Mouse (Mus musculus) intestine, embryonic 15.5 days (tissue): ENCODE measurements around the gene Tssk3. TPM values are rescaled to one million over a fixed set of nuclear protein-coding genes. Genes with fewer than 3 reads are reported as not detected.
"Not testable (repeated sequence)": the region's sequence is repeated elsewhere in the genome, so short reads cannot be mapped to it uniquely, and the experiment has no call there.

Experiments used
- ATAC-seq: fragments of 200-750 bp; cut with Nextera tagmentation; 2 replicates; pipeline ENCODE4 v1.8.0; 2017; ENCODE audit warnings: moderate TSS enrichment, moderate library complexity
- H3K27ac ChIP-seq: fragments of 300-500 bp; sonication (generic); 2 replicates; pipeline ENCODE4 v1.5.1; 2015; ENCODE audit warnings: mild to moderate bottlenecking, inconsistent platforms
- H3K27me3 ChIP-seq: fragments of 300-500 bp; sonication (generic); replicated peaks from 2 replicates; pipeline ENCODE4 v1.6.1; 2015; ENCODE audit warnings: inconsistent platforms
- H3K36me3 ChIP-seq: fragments of 300-500 bp; sonication (generic); 2 replicates; pipeline ENCODE4 v1.6.1; 2015; ENCODE audit warnings: inconsistent platforms
- H3K4me1 ChIP-seq: fragments of 300-500 bp; sonication (generic); replicated peaks from 2 replicates; pipeline ENCODE4 v1.6.1; 2015; ENCODE audit warnings: inconsistent platforms
- H3K4me2 ChIP-seq: fragments of 300-500 bp; sonication (generic); replicated peaks from 2 replicates; pipeline ENCODE4 v1.6.1; 2015; ENCODE audit warnings: mild to moderate bottlenecking, inconsistent platforms
- H3K4me3 ChIP-seq: fragments of 300-500 bp; sonication (generic); replicated peaks from 2 replicates; pipeline ENCODE4 v1.5.1; 2015; ENCODE audit warnings: inconsistent platforms
- H3K9ac ChIP-seq: fragments of 300-500 bp; sonication (generic); 2 replicates; pipeline ENCODE4 v1.6.1; 2015; ENCODE audit warnings: inconsistent platforms
- H3K9me3 ChIP-seq: fragments of 300-500 bp; sonication (generic); 2 replicates; pipeline ENCODE4 v1.6.1; 2016; ENCODE audit warnings: inconsistent platforms
- WGBS: fragments of 180-500 bp; shearing (Covaris S2); methylation state at CpG from one replicate; pipeline ENCODE4 v1.1.7; 2015; 5-methylcytosine and 5-hydroxymethylcytosine counted together
- polyA plus RNA-seq: library from polyadenylated mRNA; unstranded; fragments of >200 nt; fragmentation: Nextera tagmentation; extraction: Ambion mirVana; gene quantifications from 2 replicates; pipeline ENCODE4 v1.2.1, GENCODE M21; 2015

The Tssk3 gene
- not detected in 2 replicates for polyA plus RNA-seq

- H3K9me3 ChIP-seq: no peaks in the 10 kb centered on the region
- H3K27ac ChIP-seq: no peak within 1 kb of the TSS
- 6% methylated on average over 70 of the region's 70 CpGs for WGBS
- H3K27me3 ChIP-seq: peaks cover 13% of the 10 kb centered on the region
- peaks cover 11% of the 10 kb centered on the region for H3K4me1 ChIP-seq
- H3K4me2 ChIP-seq: peak within 1 kb of the TSS; percentile 80
- peaks cover 14% of the 10 kb centered on the region; the same call in 1 of the 2 replicates for H3K36me3 ChIP-seq
- peak; percentile 67 for ATAC-seq
- peak within 1 kb of the TSS; percentile 32 for H3K4me3 ChIP-seq
- peak within 1 kb of the TSS; percentile 42 for H3K9ac ChIP-seq
These were observed at the start of gene Tssk3, which contains the start of gene Fam229a for GRCm38 (mm10) chr4:129490972-129491880. TSS of gene Tssk3 (minus strand) at chr4:129491022. TSS of gene Fam229a (plus strand) at chr4:129491190.

- H3K27me3 ChIP-seq: no peaks in the 10 kb centered on the region
- 84% methylated on average over 6 of the region's 6 CpGs for WGBS
- H3K27ac ChIP-seq: no peak overlapping the region
These were observed 49.2 kb upstream of the Tssk3 start for GRCm38 (mm10) chr4:129540012-129540411.

GRCm38 (mm10) chr4:129528901-129529300 is 38.1 kb upstream of the Tssk3 start:
- not testable (repeated sequence) for H3K9ac ChIP-seq, H3K4me3 ChIP-seq, ATAC-seq, H3K27ac ChIP-seq, H3K27me3 ChIP-seq, H3K4me1 ChIP-seq, H3K4me2 ChIP-seq, H3K9me3 ChIP-seq
- peaks cover 38% of the 10 kb centered on the region for H3K36me3 ChIP-seq
- 92% methylated on average over 6 of the region's 6 CpGs for WGBS

More at GRCm38 (mm10) chr4:129540012-129540411, 49.2 kb upstream of the Tssk3 start:
- no peak overlapping the region for H3K4me2 ChIP-seq
- H3K36me3 ChIP-seq: peaks cover 11% of the 10 kb centered on the region
- H3K9ac ChIP-seq: no peak overlapping the region
- peaks cover 17% of the 10 kb centered on the region for H3K4me1 ChIP-seq
- no peaks in the 10 kb centered on the region for H3K9me3 ChIP-seq
- H3K4me3 ChIP-seq: no peak overlapping the region
- ATAC-seq: no peak

- Histone ChIP-seq H3K36me3 (peaks cover 55% of the 10 kb centered on the region), H3K4me2 (no peak overlapping the region), H3K4me1 (no peaks in the 10 kb centered on the region), H3K4me3 (no peak overlapping the region), H3K9ac (no peak overlapping the region), H3K27ac (no peak overlapping the region), H3K27me3 (no peaks in the 10 kb centered on the region), H3K9me3 (no peaks in the 10 kb centered on the region)
- peak; percentile 41; the same call in 1 of the 2 replicates for ATAC-seq
- 62% methylated on average over 3 of the region's 3 CpGs for WGBS
These were observed 35.1 kb upstream of the Tssk3 start for GRCm38 (mm10) chr4:129525889-129526288.

DNA sequence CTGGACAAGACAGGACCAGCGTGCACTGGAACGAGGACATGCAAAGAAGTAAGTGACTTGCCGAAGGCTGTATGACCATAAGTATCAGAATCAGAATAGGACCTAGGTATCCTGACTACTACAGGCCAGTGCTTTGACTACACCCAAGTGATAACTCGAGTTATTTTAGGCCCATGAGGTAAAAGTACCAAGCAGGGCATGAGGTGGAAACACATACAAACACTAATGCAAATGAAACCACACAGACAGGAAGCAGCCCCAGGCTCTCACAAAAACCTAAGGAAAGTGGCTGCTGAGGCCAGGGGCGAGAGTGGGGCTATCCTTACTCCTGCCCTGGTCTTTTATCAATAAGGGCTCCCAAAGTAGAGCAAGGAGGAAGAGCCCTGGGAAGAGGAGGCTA is 34.5 kb upstream of the Tssk3 start:
- 88% methylated on average over 5 of the region's 5 CpGs for WGBS
- H3K27ac ChIP-seq: no peak overlapping the region

DNA sequence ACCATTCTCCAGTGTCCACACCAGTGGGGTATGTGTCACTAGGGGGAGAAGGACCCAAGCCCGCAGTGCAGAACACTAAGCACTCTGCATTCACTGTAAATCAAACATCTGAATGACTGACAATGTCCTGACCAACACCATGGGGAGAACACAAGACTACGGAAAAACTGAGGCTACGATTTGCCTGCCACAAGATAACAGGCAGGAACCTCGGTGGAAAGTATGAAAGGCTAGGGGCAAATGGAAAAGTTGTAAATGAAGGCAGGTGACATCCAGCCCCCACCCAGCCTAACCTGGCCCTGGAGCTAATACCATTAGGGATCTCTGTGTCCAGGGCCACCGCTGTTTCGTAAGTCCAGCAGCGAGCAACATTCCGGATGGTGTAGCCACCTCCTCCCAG is 27.7 kb upstream of the Tssk3 start:
- Histone ChIP-seq H3K4me1 (peaks cover 16% of the 10 kb centered on the region), H3K27ac (no peak overlapping the region), H3K27me3 (no peaks in the 10 kb centered on the region), H3K4me3 (no peak overlapping the region), H3K36me3 (peaks cover 42% of the 10 kb centered on the region), H3K9ac (no peak overlapping the region), H3K9me3 (no peaks in the 10 kb centered on the region), H3K4me2 (no peak overlapping the region)
- 88% methylated on average over 8 of the region's 8 CpGs for WGBS
- no peak for ATAC-seq

More for the DNA sequence above, 34.5 kb upstream of the Tssk3 start:
- no peak overlapping the region for H3K4me2 ChIP-seq
- H3K36me3 ChIP-seq: peaks cover 56% of the 10 kb centered on the region
- no peaks in the 10 kb centered on the region for H3K27me3 ChIP-seq
- no peak overlapping the region for H3K4me3 ChIP-seq
- no peaks in the 10 kb centered on the region for H3K4me1 ChIP-seq
- ATAC-seq: no peak
- no peak overlapping the region for H3K9ac ChIP-seq
- no peaks in the 10 kb centered on the region for H3K9me3 ChIP-seq

GRCm38 (mm10) chr4:129516925-129517324 is 26.1 kb upstream of the Tssk3 start:
- Histone ChIP-seq H3K9ac (no peak overlapping the region), H3K4me1 (peaks cover 22% of the 10 kb centered on the region), H3K27ac (peak overlapping the region; percentile 22), H3K4me2 (no peak overlapping the region), H3K4me3 (no peak overlapping the region), H3K27me3 (no peaks in the 10 kb centered on the region), H3K36me3 (peaks cover 30% of the 10 kb centered on the region), H3K9me3 (no peaks in the 10 kb centered on the region)
- 39% methylated on average over 2 of the region's 2 CpGs for WGBS
- peak; percentile 48 for ATAC-seq

DNA sequence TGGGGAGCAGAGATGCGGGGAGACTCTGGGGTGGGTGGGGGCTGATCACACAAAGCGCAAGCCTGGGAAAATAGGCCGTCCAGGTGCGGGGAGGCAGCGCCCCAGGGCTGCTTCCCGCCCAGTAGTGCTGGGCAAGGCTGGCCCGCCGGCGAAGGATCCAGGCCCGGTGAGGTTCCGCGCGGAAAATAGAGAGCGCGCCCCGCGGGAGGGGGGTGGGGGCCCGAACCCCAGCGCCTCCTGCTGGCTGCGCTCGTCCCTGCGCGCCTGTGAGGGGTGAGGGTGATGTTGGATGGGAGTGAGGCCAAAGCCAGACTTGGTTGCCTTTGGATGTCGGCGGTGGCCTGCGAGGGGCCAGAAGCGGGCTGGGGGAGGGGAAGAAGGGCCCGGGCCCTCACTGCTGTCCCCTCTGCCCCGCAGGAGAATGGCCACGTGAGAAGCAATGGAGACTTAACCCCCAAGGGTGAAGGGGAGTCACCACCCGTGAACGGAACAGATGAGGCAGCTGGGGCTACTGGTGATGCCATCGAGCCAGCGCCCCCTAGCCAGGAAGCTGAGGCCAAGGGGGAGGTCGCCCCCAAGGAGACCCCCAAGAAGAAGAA is 23.6 kb upstream of the Tssk3 start:
- peak; percentile 62 for ATAC-seq
- H3K9me3 ChIP-seq: no peaks in the 10 kb centered on the region
- no peaks in the 10 kb centered on the region for H3K27me3 ChIP-seq
- H3K36me3 ChIP-seq: peaks cover 17% of the 10 kb centered on the region
- 1% methylated on average over 34 of the region's 35 CpGs for WGBS
- peak overlapping the region; percentile 99 for H3K4me3 ChIP-seq
- peak overlapping the region; percentile 91 for H3K27ac ChIP-seq
- peak overlapping the region; percentile 64 for H3K4me2 ChIP-seq
- H3K9ac ChIP-seq: peak overlapping the region; percentile 99
- peaks cover 29% of the 10 kb centered on the region for H3K4me1 ChIP-seq

- Histone ChIP-seq H3K9me3 (no peaks in the 10 kb centered on the region), H3K27ac (peak overlapping the region; percentile 91), H3K36me3 (peaks cover 17% of the 10 kb centered on the region), H3K27me3 (no peaks in the 10 kb centered on the region), H3K4me3 (peak overlapping the region; percentile 99), H3K4me2 (peak overlapping the region; percentile 64), H3K4me1 (peaks cover 34% of the 10 kb centered on the region), H3K9ac (peak overlapping the region; percentile 99)
- WGBS: under 1% methylated on average over 54 of the region's 57 CpGs
- peak; percentile 32 for ATAC-seq
These were observed 23.1 kb upstream of the Tssk3 start for GRCm38 (mm10) chr4:129513891-129514290.

DNA sequence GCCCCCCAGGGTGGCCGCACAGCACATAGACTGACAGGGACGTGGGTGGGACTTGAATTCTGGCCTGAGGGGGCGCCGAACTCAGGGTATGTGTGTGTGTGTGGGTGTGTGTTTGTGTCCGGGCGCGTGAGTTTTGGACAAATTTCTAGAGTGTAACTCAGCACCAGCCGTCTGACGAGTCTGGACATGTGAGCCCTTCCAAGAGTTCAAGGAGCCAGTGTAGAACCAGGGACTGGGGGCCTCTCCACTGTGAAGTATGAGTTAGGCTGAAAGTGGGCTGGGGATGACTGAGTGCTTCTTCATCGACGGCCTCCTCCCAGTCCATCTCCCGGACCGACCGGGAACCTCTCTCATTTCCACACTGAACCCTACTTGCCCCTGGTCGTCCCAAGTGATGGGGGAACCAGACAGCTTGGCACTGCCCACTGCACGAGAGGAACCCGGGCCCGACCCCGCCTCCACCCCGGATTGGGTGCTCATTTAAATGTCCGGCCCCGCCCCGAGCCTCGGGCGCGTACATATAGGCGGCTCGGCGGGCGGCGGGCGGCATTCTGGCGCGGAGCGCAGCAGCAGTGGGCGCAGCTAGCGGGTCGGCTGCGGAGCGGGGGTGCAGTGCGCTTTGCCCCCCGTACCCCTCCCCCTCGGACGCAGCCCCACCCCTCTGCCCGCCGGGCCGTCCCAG is 22.4 kb upstream of the Tssk3 start, which contains the start of gene Marcksl1:
TSS of gene Marcksl1 (plus strand) at position 496 of the 682 bp plus-strand sequence.
- H3K4me1 ChIP-seq: peaks cover 36% of the 10 kb centered on the region

GRCm38 (mm10) chr4:129511413-129512096 is 20.7 kb upstream of the Tssk3 start:
- no peak overlapping the region for H3K27ac ChIP-seq
- WGBS: 57% methylated on average over 6 of the region's 6 CpGs
- no peak overlapping the region for H3K9ac ChIP-seq
- ATAC-seq: no peak
- H3K9me3 ChIP-seq: no peaks in the 10 kb centered on the region
- no peak overlapping the region for H3K4me2 ChIP-seq
- H3K4me3 ChIP-seq: no peak overlapping the region
- H3K36me3 ChIP-seq: 0 out of 2 replicates have a peak, but pooled peaks cover 1% of the 10 kb centered on the region
- H3K4me1 ChIP-seq: peaks cover 35% of the 10 kb centered on the region
- no peaks in the 10 kb centered on the region for H3K27me3 ChIP-seq

More for the DNA sequence above, 22.4 kb upstream of the Tssk3 start, which contains the start of gene Marcksl1:
- Histone ChIP-seq H3K9me3 (no peaks in the 10 kb centered on the region), H3K27ac (peak within 1 kb of the TSS; percentile 91), H3K4me2 (peak within 1 kb of the TSS; percentile 64), H3K9ac (peak within 1 kb of the TSS; percentile 99), H3K27me3 (no peaks in the 10 kb centered on the region), H3K36me3 (peaks cover 11% of the 10 kb centered on the region), H3K4me3 (peak within 1 kb of the TSS; percentile 99)
- 6% methylated on average over 47 of the region's 47 CpGs for WGBS
- peak; percentile 85 for ATAC-seq
